Comparison of ENCODE assay signal across 13 mouse cellular contexts in the genomic region with DNA sequence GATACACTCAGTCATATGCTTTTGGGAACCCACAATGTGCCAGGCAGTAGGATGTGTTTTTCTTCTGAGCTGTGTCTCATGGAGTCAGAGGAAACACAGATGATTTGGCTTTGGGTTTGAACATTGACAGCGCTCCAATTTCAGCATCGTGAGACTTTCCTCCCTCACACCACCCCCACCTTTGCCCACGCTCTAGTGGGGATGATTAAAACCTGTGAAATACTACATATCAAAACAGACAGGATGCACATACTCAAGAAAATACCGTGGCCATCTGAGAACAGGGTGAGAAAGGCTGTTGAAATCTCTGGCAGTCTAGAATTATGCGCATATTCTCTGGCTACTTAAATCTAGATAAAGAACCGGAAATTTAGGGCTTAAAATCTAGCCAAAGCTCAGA.
DNase-seq lines count a peak whose midpoint lies in the region; ATAC-seq and TF ChIP-seq lines count a peak whose summit lies in the region.
"Had no signal": no experiment of that assay in that cellular context is flagged by ENCODE, and none has a peak within 500 bp of the region (broad histone marks: within the 10 kb centered on the region; RNA-seq: fewer than 3 reads in every experiment).

No protein-coding gene starts in this region.

- H3K27ac ChIP-seq in midbrain, embryonic 14.5 days (replicated peaks; ENCODE audit: low read depth, low read length): no peak overlapping the region
- no peak overlapping the region for H3K27ac ChIP-seq in cerebellum, adult 2 months (ENCODE audit: insufficient read depth, low read length)
- H3K27ac ChIP-seq: heart, embryonic 13.5 days; hindbrain, embryonic 13.5 days; liver, embryonic 14.5 days had no signal

- no peak for TF ChIP-seq POLR2A in cerebellum, adult 2 months (IDR thresholded peaks at IDR 0.05; ENCODE audit: borderline replicate concordance, insufficient read depth, low read length)

- H3K4me3 ChIP-seq in midbrain, embryonic 14.5 days (replicated peaks; ENCODE audit: low read depth, low read length): no peak overlapping the region
- H3K4me3 ChIP-seq in cerebellum, adult 2 months (replicated peaks; ENCODE audit: insufficient read depth, low read depth, low read length): no peak overlapping the region
- H3K4me3 ChIP-seq: heart, embryonic 13.5 days; hindbrain, embryonic 13.5 days had no signal

- no peaks in the 10 kb centered on the region for H3K4me1 ChIP-seq in midbrain, embryonic 14.5 days (ENCODE audit: control insufficient read depth, insufficient read depth, low read length)
- H3K4me1 ChIP-seq in cerebellum, adult 2 months (ENCODE audit: control insufficient read depth, insufficient read depth, low read length): no peaks in the 10 kb centered on the region
- H3K4me1 ChIP-seq: heart, embryonic 13.5 days; hindbrain, embryonic 13.5 days had no signal

- H3K9ac ChIP-seq in midbrain, embryonic 14.5 days (replicated peaks; ENCODE audit: low read length): no peak overlapping the region
- H3K9ac ChIP-seq: heart, embryonic 13.5 days; hindbrain, embryonic 13.5 days; liver, embryonic 14.5 days had no signal

- H3K4me2 ChIP-seq in midbrain, embryonic 14.5 days (ENCODE audit: low read length): no peak overlapping the region
- H3K4me2 ChIP-seq: heart, embryonic 13.5 days; hindbrain, embryonic 13.5 days had no signal

- H3K36me3 ChIP-seq in midbrain, embryonic 14.5 days (ENCODE audit: control insufficient read depth, insufficient read depth, low read length): no peaks in the 10 kb centered on the region
- H3K36me3 ChIP-seq: heart, embryonic 13.5 days; hindbrain, embryonic 13.5 days had no signal

- peak; percentile 94 for ATAC-seq in frontal cortex, adult (ENCODE audit: low TSS enrichment)
- no peak for ATAC-seq in midbrain, embryonic 14.5 days (ENCODE audit: low FRiP score, low TSS enrichment)

- no peak for TF ChIP-seq CTCF in cerebellum, adult 2 months (IDR thresholded peaks at IDR 0.05; ENCODE audit: borderline replicate concordance, insufficient read depth, low read depth, low read length)

- 49% methylated on average over 6 of the region's 6 CpGs for WGBS in midbrain, embryonic 14.5 days
- 39% methylated on average over 6 of the region's 6 CpGs for WGBS in cerebellum, adult 2 months

- no peaks in the 10 kb centered on the region for H3K9me3 ChIP-seq in midbrain, embryonic 14.5 days (ENCODE audit: control insufficient read depth, low read length)
- H3K9me3 ChIP-seq: heart, embryonic 13.5 days; hindbrain, embryonic 13.5 days had no signal

- DNase-seq in ZHBTc4 (ENCODE audit: low read depth, low spot score): peak; percentile 33
- DNase-seq in layer of hippocampus, adult 9-11 months: peak; percentile 78
- DNase-seq in right cerebral cortex, adult 18-20 months: peak; percentile 81
- no peak for DNase-seq in lung, postnatal 4 days
- no peak for DNase-seq in midbrain, embryonic 14.5 days
- no peak for DNase-seq in cerebellum, adult 2 months
- DNase-seq: cerebellum, adult 9-10 months; kidney, adult 2 months; thymus, postnatal 4 days had no signal

- no peaks in the 10 kb centered on the region for H3K27me3 ChIP-seq in midbrain, embryonic 14.5 days (ENCODE audit: control insufficient read depth, insufficient read depth, low read length)
- H3K27me3 ChIP-seq in cerebellum, adult 2 months (ENCODE audit: control insufficient read depth, insufficient read depth, low read length): no peaks in the 10 kb centered on the region; the same call in 1 of the 2 replicates
- H3K27me3 ChIP-seq: heart, embryonic 13.5 days; hindbrain, embryonic 13.5 days had no signal

Comparison
In these comparisons a context has a peak if more than half of its experiments do, and no peak if none do; other contexts are left out.
1. DNase-seq: peak in ZHBTc4 (single experiment), layer of hippocampus, adult 9-11 months (single experiment) and right cerebral cortex, adult 18-20 months (single experiment); none in lung, postnatal 4 days (0 of 2), midbrain, embryonic 14.5 days (single experiment) and cerebellum, adult 2 months (0 of 2).